Mouse (Mus musculus): ENCODE measurements around the gene Pgrmc2. TPM values are rescaled to one million over a fixed set of nuclear protein-coding genes. Genes with fewer than 3 reads are reported as not detected.

The Pgrmc2 gene
- 10 to 100 TPM; 54.4 to 56.4 TPM for total RNA-seq (2021)
- long read RNA-seq, experiment 1, transcript Pgrmc2-201 (3 exons, 3,007 nt), result major isoform, 46 of 59 reads
- long read RNA-seq, experiment 1, partial matches to known transcripts, result 13 of 59 reads
- long read RNA-seq, experiment 1, other reads (novel, unspliced or antisense), result 0 of 59 reads
- long read RNA-seq, experiment 2, transcript Pgrmc2-201 (3 exons, 3,007 nt), result major isoform, 53 of 68 reads
- long read RNA-seq, experiment 2, partial matches to known transcripts, result 14 of 68 reads
- long read RNA-seq, experiment 2, other reads (novel, unspliced or antisense), result 1 of 68 reads

GRCm38 (mm10) chr3:41082885-41083789, at the start of gene Pgrmc2:
Gene Pgrmc2 (minus strand): TSS chr3:41083046.
- H3K27ac ChIP-seq, result peak within 1 kb of the TSS; percentile 97
- peak; percentile 63 for TF ChIP-seq CTCF (conservative IDR thresholded peaks at IDR 0.05)
- DNase-seq (ENCODE audit: low spot score in 2 of 2), result peak; percentile 98 to 99
- peak within 1 kb of the TSS; percentile 94 for H3K4me3 ChIP-seq

DNA sequence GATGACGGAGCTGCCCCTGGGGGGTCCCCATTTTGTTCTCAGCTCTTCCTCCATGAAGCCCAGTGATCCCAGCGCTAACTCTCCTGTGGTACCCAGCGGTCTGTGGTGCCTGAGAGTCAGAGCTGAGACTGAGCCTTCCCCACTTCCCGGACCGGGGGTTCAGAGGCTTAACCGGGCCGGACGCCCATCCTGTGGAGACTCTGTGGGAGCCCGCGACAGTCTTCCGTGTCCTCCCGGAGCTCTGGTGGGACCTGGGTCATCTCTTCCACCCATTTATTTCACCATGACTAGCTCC, 41.1 kb upstream of the Pgrmc2 start:
- DNase-seq (ENCODE audit: low spot score in 2 of 2), result no peak
- Histone ChIP-seq H3K4me3 (no peak overlapping the region; the same call in 1 of the 2 replicates), H3K27ac (no peak overlapping the region)
- no peak for TF ChIP-seq CTCF (conservative IDR thresholded peaks at IDR 0.05)

DNA sequence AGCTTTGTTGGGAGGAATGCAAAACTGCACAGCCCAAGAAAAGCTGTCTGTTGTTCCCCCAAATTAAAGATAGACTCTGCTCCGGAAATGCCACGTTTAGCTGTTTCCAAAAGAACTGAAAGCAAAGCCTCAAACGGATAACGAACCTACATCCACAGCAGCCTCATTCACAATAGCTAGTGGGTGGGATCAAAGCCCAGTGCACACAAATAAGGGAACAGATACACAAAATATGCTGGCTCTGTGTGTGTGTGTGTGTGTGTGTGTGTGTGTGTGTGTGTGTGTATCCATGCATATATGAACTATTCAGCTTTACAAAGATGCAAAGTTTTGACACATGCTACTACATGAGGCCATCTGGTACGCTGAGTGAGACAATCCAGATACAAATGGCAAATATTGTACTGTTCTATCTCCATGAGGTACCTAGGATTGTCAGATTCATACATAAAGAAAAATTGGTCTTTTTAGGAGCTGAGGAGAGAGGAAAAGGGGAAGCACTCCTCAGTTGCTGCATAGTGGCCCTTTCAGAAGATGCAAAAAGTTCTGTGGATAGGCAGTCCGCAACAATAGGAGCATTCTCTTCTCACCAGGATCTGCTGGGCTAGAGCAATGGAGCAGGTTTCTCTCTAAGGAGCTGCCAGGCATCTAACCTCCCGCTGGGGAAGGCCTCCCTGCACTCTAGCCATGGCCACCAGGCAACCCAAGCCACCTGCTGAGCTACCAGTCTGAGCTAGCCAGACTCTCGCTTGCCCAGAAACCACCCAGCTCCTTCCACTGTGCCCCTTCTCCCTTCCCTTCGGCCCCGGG, 40.5 kb upstream of the Pgrmc2 start:
- no peak overlapping the region for H3K27ac ChIP-seq
- TF ChIP-seq CTCF (conservative IDR thresholded peaks at IDR 0.05), result no peak
- H3K4me3 ChIP-seq, result no peak overlapping the region; the same call in 1 of the 2 replicates
- DNase-seq (ENCODE audit: low spot score in 2 of 2), result peak; percentile 13 to 22

DNA sequence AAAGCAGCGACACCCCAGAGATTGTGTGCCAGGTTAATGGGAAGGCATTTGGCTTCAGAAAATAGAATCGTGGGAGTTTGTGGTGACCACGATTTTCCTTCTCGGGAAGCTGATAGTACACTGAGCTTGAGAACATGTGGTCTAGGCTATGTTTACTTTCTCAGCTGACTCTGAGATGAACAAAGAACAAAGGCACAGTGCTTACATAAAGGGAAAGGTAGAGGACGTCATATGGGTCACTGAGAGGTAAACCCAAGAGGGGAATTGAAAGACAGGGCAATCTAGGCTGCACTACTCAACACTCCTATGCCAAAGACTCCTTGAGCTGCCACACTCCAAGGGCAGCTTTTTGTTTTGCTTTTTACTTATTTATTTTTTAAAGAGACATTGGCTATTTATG, 35.3 kb upstream of the Pgrmc2 start:
- Histone ChIP-seq H3K4me3 (no peak overlapping the region), H3K27ac (no peak overlapping the region)
- no peak for DNase-seq (ENCODE audit: low spot score in 2 of 2)
- no peak for TF ChIP-seq CTCF (conservative IDR thresholded peaks at IDR 0.05)

DNA sequence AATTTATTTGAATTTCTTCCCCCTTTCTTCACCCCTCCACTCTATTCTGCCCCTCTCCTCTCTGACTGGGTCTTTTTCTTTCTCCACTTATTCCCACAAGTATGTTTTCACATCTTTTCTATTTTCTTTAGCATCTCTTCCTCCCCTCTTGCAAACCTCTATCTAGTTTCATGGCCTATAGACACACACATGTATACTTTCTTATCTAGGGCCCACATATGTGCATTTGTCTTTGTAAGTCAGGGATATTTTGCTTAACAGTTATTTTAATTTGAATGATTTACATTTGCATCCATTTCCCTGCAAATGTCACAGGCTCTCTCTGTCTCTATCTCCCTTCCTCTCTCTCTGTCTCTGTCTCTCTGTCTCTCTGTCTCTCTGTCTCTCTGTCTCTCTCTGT, 34.6 kb upstream of the Pgrmc2 start:
- no peak for TF ChIP-seq CTCF (conservative IDR thresholded peaks at IDR 0.05)

GRCm38 (mm10) chr3:41113186-41113585, 30.3 kb upstream of the Pgrmc2 start:
- H3K27ac ChIP-seq, result no peak overlapping the region
- H3K4me3 ChIP-seq, result no peak overlapping the region
- TF ChIP-seq CTCF (conservative IDR thresholded peaks at IDR 0.05), result no peak
- DNase-seq (ENCODE audit: low spot score in 2 of 2), result no peak

More for the DNA sequence above, 34.6 kb upstream of the Pgrmc2 start:
- H3K4me3 ChIP-seq, result no peak overlapping the region
- no peak for DNase-seq (ENCODE audit: low spot score in 2 of 2)
- H3K27ac ChIP-seq, result no peak overlapping the region

- no peak for TF ChIP-seq CTCF (conservative IDR thresholded peaks at IDR 0.05)
- Histone ChIP-seq H3K4me3 (no peak overlapping the region), H3K27ac (no peak overlapping the region)
- no peak for DNase-seq (ENCODE audit: low spot score in 2 of 2)
Observed at GRCm38 (mm10) chr3:41108306-41108785, 25.5 kb upstream of the Pgrmc2 start.

DNA sequence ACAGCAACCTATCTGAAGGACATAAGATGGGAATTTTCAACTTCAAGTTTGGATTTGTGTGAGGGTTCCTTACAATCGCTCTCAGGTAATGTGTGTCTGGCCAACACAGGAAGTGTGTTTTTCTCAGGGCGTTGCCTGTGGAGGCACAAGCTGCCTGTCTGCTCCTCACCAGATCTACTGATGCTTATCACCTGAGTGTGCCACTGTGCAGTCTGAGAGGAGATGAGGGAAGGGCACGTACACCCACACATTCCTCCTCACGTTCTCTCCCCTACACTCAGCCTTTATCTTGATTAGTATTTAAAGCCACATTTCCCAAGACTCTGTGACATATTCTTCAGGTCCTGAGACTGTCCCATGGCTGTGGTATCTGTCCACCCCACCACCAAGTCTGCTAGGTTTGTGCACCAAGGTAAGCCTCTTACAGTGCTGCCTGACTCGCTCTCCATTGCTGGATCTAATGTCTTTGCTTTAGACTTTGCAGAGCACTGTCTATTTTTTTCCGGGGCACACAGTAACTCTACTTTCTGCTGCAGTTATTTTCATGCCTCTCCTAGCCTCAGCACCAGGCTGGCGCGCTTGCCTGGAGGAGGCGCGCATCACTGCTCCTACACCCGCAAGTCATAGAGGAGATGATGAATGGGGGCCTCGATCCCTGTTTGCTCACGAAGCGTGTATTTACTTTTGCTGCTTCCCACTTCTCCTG, 24.9 kb upstream of the Pgrmc2 start:
- no peak for DNase-seq (ENCODE audit: low spot score in 2 of 2)
- no peak overlapping the region for H3K27ac ChIP-seq
- no peak for TF ChIP-seq CTCF (conservative IDR thresholded peaks at IDR 0.05)
- no peak overlapping the region for H3K4me3 ChIP-seq

GRCm38 (mm10) chr3:41101905-41102304, 19.1 kb upstream of the Pgrmc2 start:
- no peak for DNase-seq (ENCODE audit: low spot score in 2 of 2)
- H3K27ac ChIP-seq, result no peak overlapping the region
- H3K4me3 ChIP-seq, result no peak overlapping the region
- TF ChIP-seq CTCF (conservative IDR thresholded peaks at IDR 0.05), result no peak

- Histone ChIP-seq H3K27ac (no peak overlapping the region), H3K4me3 (no peak overlapping the region)
- no peak for TF ChIP-seq CTCF (conservative IDR thresholded peaks at IDR 0.05)
- DNase-seq (ENCODE audit: low spot score in 2 of 2), result no peak
Observed at GRCm38 (mm10) chr3:41100157-41100556, 17.3 kb upstream of the Pgrmc2 start.

GRCm38 (mm10) chr3:41099672-41100071, 16.8 kb upstream of the Pgrmc2 start:
- DNase-seq (ENCODE audit: low spot score in 2 of 2), result no peak
- Histone ChIP-seq H3K27ac (no peak overlapping the region), H3K4me3 (no peak overlapping the region)
- no peak for TF ChIP-seq CTCF (conservative IDR thresholded peaks at IDR 0.05)

DNA sequence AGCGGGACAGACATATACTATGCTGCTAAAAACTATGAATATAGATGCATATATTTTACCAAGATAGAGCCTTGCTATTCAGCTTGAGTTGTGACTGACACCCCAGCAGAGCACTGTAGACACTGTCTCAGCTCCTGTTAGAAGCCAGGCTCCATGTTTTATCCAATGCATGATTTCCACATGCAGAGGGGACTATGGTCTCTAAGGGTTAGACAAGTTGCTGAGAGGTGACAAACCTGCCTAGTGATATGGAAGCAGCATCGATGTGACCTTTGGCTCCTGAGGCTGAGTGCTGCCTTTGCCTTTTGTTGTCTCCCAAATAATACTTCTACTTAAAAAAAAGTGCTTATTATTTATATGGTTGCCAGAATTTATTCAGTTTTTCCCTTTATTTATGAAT, 10.4 kb upstream of the Pgrmc2 start:
- H3K27ac ChIP-seq, result no peak overlapping the region
- H3K4me3 ChIP-seq, result no peak overlapping the region
- no peak for DNase-seq (ENCODE audit: low spot score in 2 of 2)
- TF ChIP-seq CTCF (conservative IDR thresholded peaks at IDR 0.05), result no peak
